Mouse (Mus musculus) thymus, adult 2 months (tissue): ENCODE results near the gene Keap1.

Experiments used
- CTCF ChIP-seq: fragments of 200-500 bp; IDR thresholded peaks from 2 replicates; pipeline ENCODE4 v1.5.1; 2012; ENCODE audit warnings: mild to moderate bottlenecking, control low read depth, low read length, moderate library complexity, borderline replicate concordance; ENCODE audit not compliant: control insufficient read depth, poor library complexity, insufficient read depth; ENCODE audit errors: extremely low read depth
- POLR2A ChIP-seq: fragments of 200-500 bp; IDR thresholded peaks from 2 replicates; pipeline ENCODE4 v1.6.1; 2012; ENCODE audit warnings: mild to moderate bottlenecking, low read length, control low read depth, moderate library complexity; ENCODE audit not compliant: control insufficient read depth, poor library complexity, insufficient read depth; ENCODE audit errors: extremely low read depth

DNA sequence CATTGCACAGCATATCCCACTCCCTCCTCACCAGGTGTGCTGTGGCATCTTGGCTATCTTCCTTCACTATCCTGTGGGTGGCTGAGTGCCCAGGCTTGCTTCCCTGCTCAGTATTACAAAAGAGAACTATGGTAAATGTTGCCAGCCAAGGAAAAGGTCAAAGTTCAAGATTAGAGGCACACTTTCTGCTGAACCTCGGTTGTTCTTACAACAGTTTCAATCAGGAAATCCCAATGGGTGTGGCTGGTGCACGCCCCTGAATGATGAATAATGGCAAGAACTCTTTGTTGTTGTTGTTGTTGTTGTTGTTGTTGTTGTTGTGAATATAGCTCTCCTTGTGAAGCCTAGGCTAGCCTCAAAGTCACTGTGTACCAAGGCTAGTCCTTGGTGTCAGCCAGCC, 22.7 kb upstream of the Keap1 start:
- TF ChIP-seq POLR2A = no peak
- no peak for TF ChIP-seq CTCF
